Mouse (Mus musculus): ENCODE measurements around the gene Dlx2. TPM values are rescaled to one million over a fixed set of nuclear protein-coding genes. Genes with fewer than 3 reads are reported as not detected.

Dlx2 gene
- polyA plus RNA-seq (2012; ENCODE audit: insufficient read depth, insufficient read length, missing spikeins) = not detected in 2 replicates

GRCm38 (mm10) chr2:71546640-71547071, at the start of gene Dlx2:
TSS of gene Dlx2 (minus strand) at chr2:71546754.
- Histone ChIP-seq H3K4me1 (ENCODE audit: control insufficient read depth, insufficient read depth, insufficient read length, low read length) (no peaks in the 10 kb centered on the region; the same call in 1 of the 2 replicates), H3K4me3 (ENCODE audit: insufficient read depth, low read depth, low read length) (peak within 1 kb of the TSS; percentile 30), H3K27ac (replicated peaks; ENCODE audit: low read depth, low read length) (no peak within 1 kb of the TSS)

- Histone ChIP-seq H3K4me1 (ENCODE audit: control insufficient read depth, insufficient read depth, insufficient read length, low read length) (peaks cover 2% of the 10 kb centered on the region), H3K27ac (replicated peaks; ENCODE audit: low read depth, low read length) (no peak overlapping the region), H3K4me3 (ENCODE audit: insufficient read depth, low read depth, low read length) (no peak overlapping the region)
Measured at GRCm38 (mm10) chr2:71594466-71594865, 47.9 kb upstream of the Dlx2 start.

GRCm38 (mm10) chr2:71589114-71589513, 42.6 kb upstream of the Dlx2 start:
- H3K4me1 ChIP-seq (ENCODE audit: control insufficient read depth, insufficient read depth, insufficient read length, low read length) = no peaks in the 10 kb centered on the region
- H3K4me3 ChIP-seq (ENCODE audit: insufficient read depth, low read depth, low read length) = no peak overlapping the region
- no peak overlapping the region for H3K27ac ChIP-seq (replicated peaks; ENCODE audit: low read depth, low read length)

- H3K4me3 ChIP-seq (ENCODE audit: insufficient read depth, low read depth, low read length) = peak overlapping the region; percentile 62
- H3K27ac ChIP-seq (replicated peaks; ENCODE audit: low read depth, low read length) = no peak overlapping the region
- no peaks in the 10 kb centered on the region for H3K4me1 ChIP-seq (ENCODE audit: control insufficient read depth, insufficient read depth, insufficient read length, low read length)
Measured at GRCm38 (mm10) chr2:71581488-71581887, 34.9 kb upstream of the Dlx2 start.

GRCm38 (mm10) chr2:71580632-71581466, 34.3 kb upstream of the Dlx2 start:
- H3K27ac ChIP-seq (replicated peaks; ENCODE audit: low read depth, low read length) = no peak overlapping the region
- no peaks in the 10 kb centered on the region for H3K4me1 ChIP-seq (ENCODE audit: control insufficient read depth, insufficient read depth, insufficient read length, low read length)
- H3K4me3 ChIP-seq (ENCODE audit: insufficient read depth, low read depth, low read length) = peak overlapping the region; percentile 62

GRCm38 (mm10) chr2:71577059-71577458, 30.5 kb upstream of the Dlx2 start:
- H3K4me3 ChIP-seq (ENCODE audit: insufficient read depth, low read depth, low read length) = no peak overlapping the region
- H3K4me1 ChIP-seq (ENCODE audit: control insufficient read depth, insufficient read depth, insufficient read length, low read length) = no peaks in the 10 kb centered on the region
- no peak overlapping the region for H3K27ac ChIP-seq (replicated peaks; ENCODE audit: low read depth, low read length)

GRCm38 (mm10) chr2:71573736-71574135, 27.2 kb upstream of the Dlx2 start:
- Histone ChIP-seq H3K4me1 (ENCODE audit: control insufficient read depth, insufficient read depth, insufficient read length, low read length) (no peaks in the 10 kb centered on the region), H3K27ac (replicated peaks; ENCODE audit: low read depth, low read length) (no peak overlapping the region), H3K4me3 (ENCODE audit: insufficient read depth, low read depth, low read length) (no peak overlapping the region)

- Histone ChIP-seq H3K27ac (replicated peaks; ENCODE audit: low read depth, low read length) (no peak overlapping the region), H3K4me1 (ENCODE audit: control insufficient read depth, insufficient read depth, insufficient read length, low read length) (no peaks in the 10 kb centered on the region), H3K4me3 (ENCODE audit: insufficient read depth, low read depth, low read length) (no peak overlapping the region)
Measured at GRCm38 (mm10) chr2:71566466-71566865, 19.9 kb upstream of the Dlx2 start.

GRCm38 (mm10) chr2:71556071-71556470, 9.5 kb upstream of the Dlx2 start:
- Histone ChIP-seq H3K27ac (replicated peaks; ENCODE audit: low read depth, low read length) (no peak overlapping the region), H3K4me3 (ENCODE audit: insufficient read depth, low read depth, low read length) (no peak overlapping the region), H3K4me1 (ENCODE audit: control insufficient read depth, insufficient read depth, insufficient read length, low read length) (no peaks in the 10 kb centered on the region)

- Histone ChIP-seq H3K4me1 (ENCODE audit: control insufficient read depth, insufficient read depth, insufficient read length, low read length) (no peaks in the 10 kb centered on the region), H3K4me3 (ENCODE audit: insufficient read depth, low read depth, low read length) (no peak overlapping the region)
Measured at GRCm38 (mm10) chr2:71551704-71552103, 5.2 kb upstream of the Dlx2 start.

GRCm38 (mm10) chr2:71550330-71550729, 3.8 kb upstream of the Dlx2 start:
- Histone ChIP-seq H3K4me3 (ENCODE audit: insufficient read depth, low read depth, low read length) (no peak overlapping the region), H3K27ac (replicated peaks; ENCODE audit: low read depth, low read length) (no peak overlapping the region)

More at GRCm38 (mm10) chr2:71551704-71552103, 5.2 kb upstream of the Dlx2 start:
- no peak overlapping the region for H3K27ac ChIP-seq (replicated peaks; ENCODE audit: low read depth, low read length)

GRCm38 (mm10) chr2:71547829-71548228, 1.3 kb upstream of the Dlx2 start:
- Histone ChIP-seq H3K4me1 (ENCODE audit: control insufficient read depth, insufficient read depth, insufficient read length, low read length) (no peaks in the 10 kb centered on the region; the same call in 1 of the 2 replicates), H3K4me3 (ENCODE audit: insufficient read depth, low read depth, low read length) (no peak overlapping the region), H3K27ac (replicated peaks; ENCODE audit: low read depth, low read length) (no peak overlapping the region)

More at GRCm38 (mm10) chr2:71550330-71550729, 3.8 kb upstream of the Dlx2 start:
- no peaks in the 10 kb centered on the region; the same call in 1 of the 2 replicates for H3K4me1 ChIP-seq (ENCODE audit: control insufficient read depth, insufficient read depth, insufficient read length, low read length)

GRCm38 (mm10) chr2:71545882-71546639, 493 bp downstream of the Dlx2 start:
- H3K27ac ChIP-seq (replicated peaks; ENCODE audit: low read depth, low read length) = no peak overlapping the region
- H3K4me1 ChIP-seq (ENCODE audit: control insufficient read depth, insufficient read depth, insufficient read length, low read length) = no peaks in the 10 kb centered on the region; the same call in 1 of the 2 replicates
- H3K4me3 ChIP-seq (ENCODE audit: insufficient read depth, low read depth, low read length) = peak overlapping the region; percentile 30

GRCm38 (mm10) chr2:71545401-71545881, 1.1 kb downstream of the Dlx2 start:
- H3K4me1 ChIP-seq (ENCODE audit: control insufficient read depth, insufficient read depth, insufficient read length, low read length) = peaks cover 2% of the 10 kb centered on the region; the same call in 1 of the 2 replicates
- no peak overlapping the region for H3K27ac ChIP-seq (replicated peaks; ENCODE audit: low read depth, low read length)
- peak overlapping the region; percentile 30 for H3K4me3 ChIP-seq (ENCODE audit: insufficient read depth, low read depth, low read length)
